Mouse (Mus musculus) liver, embryonic 12.5 days (tissue): ENCODE results near the gene Nup153. TPM values are rescaled to one million over a fixed set of nuclear protein-coding genes. Genes with fewer than 3 reads are reported as not detected.

ENCODE experiments used
- ATAC-seq: fragments of 200-750 bp; cut with Nextera tagmentation; 2 replicates; pipeline ENCODE4 v1.8.0; 2017; ENCODE audit warnings: moderate number of reproducible peaks, mild to moderate bottlenecking, moderate library complexity
- H3K27ac ChIP-seq: fragments of 300-500 bp; sonication (generic); 2 replicates; pipeline ENCODE4 v1.5.1; 2016; ENCODE audit warnings: mild to moderate bottlenecking
- H3K27me3 ChIP-seq: fragments of 300-500 bp; sonication (generic); replicated peaks from 2 replicates; pipeline ENCODE4 v1.6.1; 2016; ENCODE audit warnings: mild to moderate bottlenecking, moderate library complexity
- H3K36me3 ChIP-seq: fragments of 300-500 bp; sonication (generic); 2 replicates; pipeline ENCODE4 v1.6.1; 2016; ENCODE audit warnings: mild to moderate bottlenecking, moderate library complexity
- H3K4me1 ChIP-seq: fragments of 300-500 bp; sonication (generic); 2 replicates; pipeline ENCODE4 v1.6.1; 2016
- H3K4me2 ChIP-seq: fragments of 300-500 bp; sonication (generic); 2 replicates; pipeline ENCODE4 v1.6.1; 2016; ENCODE audit warnings: mild to moderate bottlenecking, moderate library complexity
- H3K4me3 ChIP-seq: fragments of 300-500 bp; sonication (generic); 2 replicates; pipeline ENCODE4 v1.5.1; 2016; ENCODE audit warnings: mild to moderate bottlenecking, moderate library complexity
- H3K9ac ChIP-seq: fragments of 300-500 bp; sonication (generic); 2 replicates; pipeline ENCODE4 v1.6.1; 2016; ENCODE audit warnings: mild to moderate bottlenecking, moderate library complexity
- H3K9me3 ChIP-seq: fragments of 300-500 bp; sonication (generic); replicated peaks from 2 replicates; pipeline ENCODE4 v1.6.1; 2016; ENCODE audit warnings: mild to moderate bottlenecking, moderate library complexity
- whole genome bisulfite sequencing: fragments of 180-500 bp; shearing (Covaris S2); methylation state at CpG from one replicate; pipeline ENCODE4 v1.1.7; 2016; ENCODE audit not compliant: insufficient replicate concordance; 5-methylcytosine and 5-hydroxymethylcytosine counted together
- polyA plus RNA-seq: library from polyadenylated mRNA; unstranded; fragments of >200 nt; fragmentation: Nextera tagmentation; extraction: Ambion mirVana; gene quantifications from 2 replicates; pipeline ENCODE4 v1.2.1, GENCODE M21; 2016

Gene Nup153
- polyA plus RNA-seq, 1 experiment from 2014 or later, result 39.0 TPM

DNA sequence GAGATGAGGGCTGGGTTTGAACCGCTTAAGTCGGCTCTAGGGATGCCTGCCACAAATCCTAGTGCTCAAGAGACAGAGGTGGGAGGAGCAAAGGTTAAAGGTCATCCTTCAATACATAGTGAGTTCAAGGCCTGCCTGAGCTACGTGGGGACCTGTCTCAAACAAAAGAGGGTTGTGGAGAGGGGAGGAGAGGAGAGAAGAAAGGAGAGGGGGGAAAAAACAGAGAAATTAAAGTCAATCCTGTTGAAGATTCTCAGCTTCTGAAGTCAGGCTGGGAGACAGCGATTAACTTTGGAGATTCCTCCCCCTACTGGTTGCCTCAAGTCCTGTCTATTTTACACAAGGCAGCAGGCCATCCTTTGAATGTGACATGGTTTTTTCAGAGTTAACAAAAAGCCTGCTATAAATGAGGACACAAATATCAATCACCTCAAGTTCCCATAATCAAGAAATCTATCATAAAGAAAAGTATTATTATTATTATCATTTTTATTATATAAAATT, 64.2 kb downstream of the Nup153 start:
- Histone ChIP-seq H3K9ac (no peak overlapping the region), H3K4me1 (peaks cover 2% of the 10 kb centered on the region; the same call in 1 of the 2 replicates), H3K36me3 (no peaks in the 10 kb centered on the region), H3K27ac (no peak overlapping the region), H3K4me3 (no peak overlapping the region), H3K27me3 (peaks cover 15% of the 10 kb centered on the region; the same call in 1 of the 2 replicates), H3K4me2 (no peak overlapping the region), H3K9me3 (no peaks in the 10 kb centered on the region)
- no peak for ATAC-seq
- 33% methylated on average over 4 of the region's 4 CpGs for WGBS

DNA sequence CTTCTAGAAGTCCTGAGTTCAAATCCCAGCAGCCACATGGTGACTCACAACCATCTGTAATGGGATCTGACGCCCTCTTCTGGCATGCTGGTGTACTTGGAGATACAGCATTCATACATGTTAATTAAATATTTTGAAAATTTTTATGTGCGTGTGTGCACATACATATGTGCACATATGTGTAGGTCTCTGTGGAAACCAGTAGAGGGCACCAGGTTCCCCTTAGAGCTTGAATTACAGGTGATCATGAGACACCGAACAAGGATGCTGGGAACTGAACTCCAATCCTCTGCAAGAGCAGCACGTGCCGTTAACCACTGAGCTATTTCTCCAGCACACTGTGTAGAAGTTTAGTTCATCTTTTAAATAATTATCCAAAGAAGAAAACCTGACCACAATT, 68.5 kb downstream of the Nup153 start:
- no peak for ATAC-seq
- no peak overlapping the region for H3K9ac ChIP-seq
- H3K36me3 ChIP-seq, result no peaks in the 10 kb centered on the region
- no peak overlapping the region for H3K4me2 ChIP-seq
- H3K4me1 ChIP-seq, result no peaks in the 10 kb centered on the region
- H3K27me3 ChIP-seq, result no peaks in the 10 kb centered on the region
- 79% methylated on average over 5 of the region's 5 CpGs for WGBS
- H3K27ac ChIP-seq, result no peak overlapping the region
- no peaks in the 10 kb centered on the region for H3K9me3 ChIP-seq
- no peak overlapping the region for H3K4me3 ChIP-seq

GRCm38 (mm10) chr13:46654566-46654965, 73.2 kb downstream of the Nup153 start:
- no peaks in the 10 kb centered on the region for H3K9me3 ChIP-seq
- WGBS, result 71% methylated on average over 5 of the region's 5 CpGs
- H3K4me3 ChIP-seq, result no peak overlapping the region
- H3K27ac ChIP-seq, result no peak overlapping the region
- no peaks in the 10 kb centered on the region for H3K4me1 ChIP-seq
- no peaks in the 10 kb centered on the region for H3K36me3 ChIP-seq
- H3K4me2 ChIP-seq, result no peak overlapping the region
- H3K9ac ChIP-seq, result no peak overlapping the region
- no peaks in the 10 kb centered on the region for H3K27me3 ChIP-seq
- ATAC-seq, result no peak

GRCm38 (mm10) chr13:46653671-46654070, 74.1 kb downstream of the Nup153 start:
- WGBS, result 57% methylated on average over 4 of the region's 4 CpGs
- no peaks in the 10 kb centered on the region for H3K9me3 ChIP-seq
- ATAC-seq, result no peak
- H3K36me3 ChIP-seq, result no peaks in the 10 kb centered on the region
- no peak overlapping the region for H3K4me2 ChIP-seq
- no peak overlapping the region for H3K9ac ChIP-seq
- H3K27ac ChIP-seq, result no peak overlapping the region
- no peak overlapping the region for H3K4me3 ChIP-seq
- H3K27me3 ChIP-seq, result no peaks in the 10 kb centered on the region
- no peaks in the 10 kb centered on the region for H3K4me1 ChIP-seq

DNA sequence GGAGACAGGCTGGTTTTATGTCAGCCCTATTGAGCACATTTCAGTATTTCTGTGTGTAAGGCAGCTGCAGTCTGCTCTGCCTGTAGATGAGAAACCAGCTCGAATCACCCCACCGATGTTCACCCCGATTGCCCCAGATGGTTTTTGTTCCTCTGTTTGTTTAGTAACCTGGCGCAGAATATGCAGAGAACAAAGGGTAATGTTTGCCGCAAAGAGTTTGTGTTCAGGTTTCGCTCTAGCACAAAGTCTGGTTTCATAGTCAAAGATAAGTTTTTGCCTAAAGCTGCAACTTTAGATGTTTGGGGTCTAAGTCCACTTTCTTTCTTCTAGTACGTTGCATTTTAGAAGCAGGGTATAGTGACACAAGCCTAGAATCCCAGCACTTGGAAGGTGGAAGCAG, 75.1 kb downstream of the Nup153 start:
- no peaks in the 10 kb centered on the region for H3K4me1 ChIP-seq
- H3K9ac ChIP-seq, result no peak overlapping the region
- no peaks in the 10 kb centered on the region for H3K27me3 ChIP-seq
- 75% methylated on average over 7 of the region's 7 CpGs for WGBS
- H3K4me3 ChIP-seq, result no peak overlapping the region
- H3K9me3 ChIP-seq, result no peaks in the 10 kb centered on the region
- H3K4me2 ChIP-seq, result no peak overlapping the region
- no peak overlapping the region for H3K27ac ChIP-seq
- no peak for ATAC-seq
- no peaks in the 10 kb centered on the region for H3K36me3 ChIP-seq

DNA sequence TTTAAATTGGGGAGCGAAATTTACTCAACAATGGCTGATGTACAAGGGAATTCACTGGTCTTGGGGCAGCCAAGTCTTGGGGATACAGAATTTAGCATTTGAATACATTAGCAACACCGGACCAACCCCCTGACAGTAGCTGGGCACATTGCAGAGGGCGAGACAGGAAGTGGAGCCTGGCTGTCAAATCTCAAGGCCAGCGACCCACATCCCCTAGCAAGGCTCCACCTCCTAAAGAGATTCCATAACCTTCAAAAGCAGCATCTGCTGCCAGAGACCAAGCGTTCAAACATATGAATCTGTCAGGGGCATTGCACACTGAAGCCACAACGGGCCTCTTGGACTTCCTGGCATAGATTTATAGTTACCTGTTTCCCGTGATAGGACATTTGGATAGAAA, 75.9 kb downstream of the Nup153 start:
- Histone ChIP-seq H3K4me3 (no peak overlapping the region), H3K9ac (no peak overlapping the region), H3K27ac (no peak overlapping the region), H3K4me2 (no peak overlapping the region), H3K27me3 (no peaks in the 10 kb centered on the region), H3K4me1 (no peaks in the 10 kb centered on the region), H3K36me3 (no peaks in the 10 kb centered on the region), H3K9me3 (no peaks in the 10 kb centered on the region)
- 68% methylated on average over 7 of the region's 7 CpGs for WGBS
- no peak for ATAC-seq

DNA sequence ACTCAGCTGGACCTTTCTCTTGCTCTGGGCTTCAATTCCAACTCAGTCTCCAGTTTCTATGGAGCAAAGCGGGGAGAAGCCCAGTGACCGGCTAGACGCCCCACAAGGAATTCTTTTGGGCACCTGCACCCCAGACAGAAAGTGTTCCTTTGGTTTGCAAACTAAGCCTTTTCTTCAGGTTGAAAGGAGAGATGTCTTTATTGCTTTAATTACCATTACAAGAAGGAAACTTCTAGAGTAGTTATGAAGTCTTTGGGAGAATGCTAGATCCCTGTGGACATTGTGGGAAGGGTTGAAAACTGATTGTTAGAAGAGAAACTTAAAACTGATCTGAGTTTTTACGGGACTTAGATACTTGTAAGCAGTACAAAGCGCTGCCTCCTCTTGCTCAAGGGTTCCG, 82.3 kb downstream of the Nup153 start:
- Histone ChIP-seq H3K9ac (no peak overlapping the region), H3K27me3 (no peaks in the 10 kb centered on the region), H3K4me3 (no peak overlapping the region), H3K36me3 (no peaks in the 10 kb centered on the region), H3K4me1 (no peaks in the 10 kb centered on the region), H3K9me3 (peaks cover 2% of the 10 kb centered on the region; the same call in 1 of the 2 replicates), H3K27ac (no peak overlapping the region), H3K4me2 (no peak overlapping the region)
- ATAC-seq, result no peak
- WGBS, result 75% methylated on average over 6 of the region's 6 CpGs

DNA sequence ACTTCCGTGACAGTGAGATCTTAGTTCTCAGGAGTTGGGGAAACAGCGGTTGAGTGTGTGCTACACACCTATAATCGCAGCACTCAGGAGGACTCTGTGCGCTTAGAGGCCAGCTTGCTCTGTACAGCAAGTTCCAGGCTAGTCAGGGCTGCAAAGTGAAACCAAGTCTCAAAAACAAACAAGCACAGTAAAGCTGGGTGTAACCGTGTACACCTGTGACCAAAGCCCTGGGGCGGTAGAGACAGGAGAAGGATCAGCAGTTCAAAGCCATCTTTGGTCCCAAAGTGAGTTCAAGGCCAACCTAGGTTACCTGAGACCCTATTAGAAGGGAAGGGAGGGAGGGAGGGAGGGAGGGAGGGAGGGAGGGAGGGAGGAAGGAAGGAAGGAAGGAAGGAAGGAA, 83.6 kb downstream of the Nup153 start:
- WGBS, result 73% methylated on average over 6 of the region's 6 CpGs
- H3K4me1 ChIP-seq, result no peaks in the 10 kb centered on the region
- ATAC-seq, result no peak
- H3K36me3 ChIP-seq, result no peaks in the 10 kb centered on the region
- H3K4me2 ChIP-seq, result no peak overlapping the region
- H3K9me3 ChIP-seq, result peaks cover 2% of the 10 kb centered on the region; the same call in 1 of the 2 replicates
- H3K27me3 ChIP-seq, result no peaks in the 10 kb centered on the region
- H3K9ac ChIP-seq, result no peak overlapping the region
- no peak overlapping the region for H3K27ac ChIP-seq
- H3K4me3 ChIP-seq, result no peak overlapping the region

DNA sequence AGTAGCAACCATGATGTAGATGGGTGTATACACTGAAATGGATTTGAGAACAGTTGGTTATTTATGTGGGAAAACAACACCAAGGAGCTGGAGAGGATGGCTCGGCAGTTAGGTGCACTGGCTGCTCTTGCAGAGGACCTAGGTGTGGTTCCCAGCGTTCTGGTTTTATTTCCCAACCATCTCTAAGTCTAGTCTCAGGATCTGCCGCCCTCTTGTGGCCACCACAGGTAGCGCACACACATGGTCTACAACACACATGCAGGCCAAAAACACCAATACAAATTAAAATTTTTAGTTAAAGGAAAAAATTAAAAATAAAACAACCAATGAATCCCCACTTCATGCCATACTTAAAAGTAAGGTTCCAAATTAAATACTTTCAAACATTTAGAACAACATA, 85.4 kb downstream of the Nup153 start:
- H3K36me3 ChIP-seq, result no peaks in the 10 kb centered on the region
- no peaks in the 10 kb centered on the region for H3K27me3 ChIP-seq
- H3K27ac ChIP-seq, result no peak overlapping the region
- 69% methylated on average over 4 of the region's 4 CpGs for WGBS
- no peak overlapping the region for H3K9ac ChIP-seq
- H3K9me3 ChIP-seq, result peaks cover 2% of the 10 kb centered on the region; the same call in 1 of the 2 replicates
- no peak for ATAC-seq
- no peak overlapping the region for H3K4me2 ChIP-seq
- no peak overlapping the region for H3K4me3 ChIP-seq
- no peaks in the 10 kb centered on the region for H3K4me1 ChIP-seq

- no peak overlapping the region for H3K9ac ChIP-seq
- WGBS, result 79% methylated on average over 10 of the region's 10 CpGs
- no peak for ATAC-seq
- H3K27me3 ChIP-seq, result no peaks in the 10 kb centered on the region
- H3K4me1 ChIP-seq, result no peaks in the 10 kb centered on the region
- H3K4me2 ChIP-seq, result no peak overlapping the region
- H3K36me3 ChIP-seq, result 0 out of 2 replicates have a peak, but pooled peaks cover 4% of the 10 kb centered on the region
- peaks cover 2% of the 10 kb centered on the region; the same call in 1 of the 2 replicates for H3K9me3 ChIP-seq
- H3K4me3 ChIP-seq, result no peak overlapping the region
- no peak overlapping the region for H3K27ac ChIP-seq
Observed at GRCm38 (mm10) chr13:46640608-46641468, 86.9 kb downstream of the Nup153 start.

DNA sequence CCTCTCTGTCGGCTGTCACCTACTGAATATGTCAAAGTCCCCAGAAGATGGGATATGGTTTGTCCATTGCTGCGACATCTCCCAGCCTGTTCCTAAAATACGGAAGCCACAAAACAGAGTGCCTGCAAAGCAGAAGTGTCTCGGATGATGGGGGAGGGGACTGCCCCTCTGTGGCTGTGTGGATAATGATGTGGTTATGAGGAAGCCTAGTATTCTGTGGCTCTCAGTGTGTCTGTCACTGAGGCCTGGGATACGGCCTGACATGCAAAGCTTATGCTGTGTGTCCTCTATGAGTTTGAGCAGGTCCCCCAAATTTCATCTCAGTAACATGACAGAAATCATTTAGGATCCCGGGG, 93.6 kb downstream of the Nup153 start:
- WGBS, result 20% methylated on average over 6 of the region's 6 CpGs
- H3K4me1 ChIP-seq, result peaks cover 3% of the 10 kb centered on the region; the same call in 1 of the 2 replicates
- H3K4me3 ChIP-seq, result no peak overlapping the region
- H3K36me3 ChIP-seq, result 0 out of 2 replicates have a peak, but pooled peaks cover 4% of the 10 kb centered on the region
- no peak for ATAC-seq
- H3K9me3 ChIP-seq, result no peaks in the 10 kb centered on the region
- no peak overlapping the region for H3K9ac ChIP-seq
- 0 out of 2 replicates have a peak overlapping the region, but pooled peaks have one; percentile 8 for H3K4me2 ChIP-seq
- no peaks in the 10 kb centered on the region for H3K27me3 ChIP-seq
- no peak overlapping the region for H3K27ac ChIP-seq

DNA sequence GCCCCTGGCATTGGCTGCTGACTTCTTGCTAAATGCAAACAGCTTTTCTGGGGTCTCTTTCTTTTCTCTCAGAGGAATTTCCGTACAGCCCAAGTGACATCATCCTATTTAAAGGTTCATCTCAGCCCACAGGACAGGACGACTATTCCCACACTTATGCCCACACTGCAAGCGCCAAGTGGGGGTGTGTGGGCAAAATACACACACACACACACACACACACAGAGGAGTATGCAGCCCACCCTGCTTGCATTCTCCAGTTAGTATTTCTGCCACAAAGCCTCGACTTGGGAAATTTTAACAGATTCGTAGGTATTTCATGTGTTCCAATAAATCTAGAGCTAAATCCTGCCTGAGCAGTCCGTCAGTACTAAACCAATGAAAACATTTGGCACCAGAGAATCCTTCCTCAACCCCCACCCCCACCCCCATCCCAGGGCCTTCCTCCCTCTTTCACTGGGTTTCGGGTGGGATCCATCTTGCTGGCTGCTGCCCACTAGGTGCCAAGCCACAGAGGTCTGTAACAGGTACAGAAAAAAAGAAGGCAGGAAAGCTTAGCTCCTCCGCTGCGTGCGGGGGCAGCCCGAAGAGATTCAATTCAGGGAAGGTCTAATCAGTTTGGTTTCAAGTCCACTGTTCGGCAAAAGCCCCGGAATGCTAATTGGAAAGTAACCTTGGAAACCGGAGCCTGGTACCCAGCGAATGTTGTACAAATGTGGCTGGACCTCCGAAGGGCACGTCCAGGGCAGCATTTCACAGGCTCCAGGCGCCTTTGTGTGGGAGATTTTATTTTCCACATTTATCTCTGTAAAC, 94.2 kb downstream of the Nup153 start:
- Histone ChIP-seq H3K9me3 (no peaks in the 10 kb centered on the region), H3K4me3 (no peak overlapping the region), H3K27ac (no peak overlapping the region), H3K36me3 (0 out of 2 replicates have a peak, but pooled peaks cover 4% of the 10 kb centered on the region), H3K4me2 (0 out of 2 replicates have a peak overlapping the region, but pooled peaks have one; percentile 8), H3K4me1 (peaks cover 3% of the 10 kb centered on the region; the same call in 1 of the 2 replicates), H3K27me3 (no peaks in the 10 kb centered on the region), H3K9ac (no peak overlapping the region)
- 58% methylated on average over 18 of the region's 18 CpGs for WGBS
- ATAC-seq, result no peak
